Mouse (Mus musculus) ZHBTc4 (cell line): Measurements from ENCODE around the gene Tcp11l2.
A peak's percentile ranks its signal among the peaks of the same experiment; 100 is the strongest.

ENCODE experiments used
- DNase-seq: peaks from one replicate; pipeline ENCODE4 v3.0.0-alpha.2; 2011; ENCODE audit warnings: low read depth, low spot score

Tcp11l2 gene

GRCm38 (mm10) chr10:84556120-84556519 lies 20.3 kb upstream of the Tcp11l2 start:
- DNase-seq, result no peak

- peak; percentile 86 for DNase-seq
Measured at GRCm38 (mm10) chr10:84558511-84558910, 17.9 kb upstream of the Tcp11l2 start.

- no peak for DNase-seq
Measured at GRCm38 (mm10) chr10:84559986-84560385, 16.4 kb upstream of the Tcp11l2 start.

- peak; percentile 41 for DNase-seq
Measured at GRCm38 (mm10) chr10:84562121-84562520, 14.3 kb upstream of the Tcp11l2 start.

GRCm38 (mm10) chr10:84562567-84563554 lies 13.6 kb upstream of the Tcp11l2 start:
- peak; percentile 57 for DNase-seq

- no peak for DNase-seq
Measured at GRCm38 (mm10) chr10:84564427-84564826, 12.0 kb upstream of the Tcp11l2 start.

- no peak for DNase-seq
Measured at GRCm38 (mm10) chr10:84571052-84571639, 5.3 kb upstream of the Tcp11l2 start.

GRCm38 (mm10) chr10:84573671-84574420 lies 2.6 kb upstream of the Tcp11l2 start:
- DNase-seq, result no peak

GRCm38 (mm10) chr10:84576029-84576394 lies 414 bp upstream of the Tcp11l2 start:
- DNase-seq, result no peak

GRCm38 (mm10) chr10:84577071-84577727 lies 773 bp downstream of the Tcp11l2 start:
- peak; percentile 65 for DNase-seq

- no peak for DNase-seq
Measured at GRCm38 (mm10) chr10:84578738-84579137, 2.3 kb downstream of the Tcp11l2 start.

GRCm38 (mm10) chr10:84579527-84579926 lies 3.1 kb downstream of the Tcp11l2 start:
- DNase-seq, result no peak

- DNase-seq, result no peak
Measured at GRCm38 (mm10) chr10:84581191-84581590, 4.8 kb downstream of the Tcp11l2 start.

- DNase-seq, result no peak
Measured at GRCm38 (mm10) chr10:84582236-84582635, 5.8 kb downstream of the Tcp11l2 start.

GRCm38 (mm10) chr10:84584451-84585293 lies 8.2 kb downstream of the Tcp11l2 start:
- no peak for DNase-seq

- DNase-seq, result no peak
Measured at GRCm38 (mm10) chr10:84585294-84585650, 8.8 kb downstream of the Tcp11l2 start.

GRCm38 (mm10) chr10:84590956-84591355 lies 14.5 kb downstream of the Tcp11l2 start:
- peak; percentile 17 for DNase-seq

- peak; percentile 26 for DNase-seq
Measured at GRCm38 (mm10) chr10:84591640-84592148, 15.3 kb downstream of the Tcp11l2 start.

GRCm38 (mm10) chr10:84592745-84593144 lies 16.3 kb downstream of the Tcp11l2 start:
- no peak for DNase-seq

- no peak for DNase-seq
Measured at GRCm38 (mm10) chr10:84597127-84597785, 20.8 kb downstream of the Tcp11l2 start.
